Mouse (Mus musculus): ENCODE data around the gene Prelid3b.
A peak's percentile ranks its signal among the peaks of the same experiment; 100 is the strongest.

The Prelid3b gene

DNA sequence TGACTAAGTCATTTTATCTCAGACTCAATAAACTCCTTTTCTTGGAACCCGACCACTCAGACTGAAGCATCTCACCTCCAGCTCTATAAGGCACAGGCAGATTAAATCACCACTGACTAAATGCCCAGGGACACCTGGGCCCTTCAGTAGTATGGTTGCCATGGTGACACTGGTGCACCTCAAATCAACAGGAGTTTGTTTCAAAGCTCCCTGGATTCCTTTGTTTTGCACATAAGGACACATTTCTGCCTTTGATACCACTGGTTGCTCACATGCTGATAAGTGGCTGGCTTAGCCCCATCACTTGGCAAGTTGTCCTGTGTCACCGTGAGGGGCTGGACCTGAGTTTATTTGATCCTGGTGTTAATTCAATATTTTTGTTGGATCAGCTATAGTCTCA, 13.5 kb downstream of the Prelid3b start:
- DNase-seq = no peak

DNA sequence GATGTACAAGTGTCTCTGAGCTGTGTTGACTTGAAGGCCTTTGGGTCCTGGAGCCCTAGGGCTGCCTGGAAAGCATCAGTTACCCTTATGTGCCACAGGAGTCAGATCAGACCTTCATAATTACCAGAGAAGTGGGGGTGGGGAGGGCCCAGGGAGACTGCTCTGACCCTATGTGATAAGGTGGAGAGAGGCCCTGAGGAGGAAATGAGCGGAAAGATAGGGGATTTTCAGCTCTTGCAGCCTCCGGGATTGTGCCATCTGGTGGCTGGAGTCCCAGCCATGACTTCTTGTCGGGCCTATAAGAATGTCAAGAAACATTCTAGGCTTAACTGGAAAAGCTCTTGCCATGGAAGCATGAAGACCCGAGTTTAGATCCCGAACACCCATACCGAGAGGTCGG, 19.2 kb downstream of the Prelid3b start:
- DNase-seq = no peak

DNA sequence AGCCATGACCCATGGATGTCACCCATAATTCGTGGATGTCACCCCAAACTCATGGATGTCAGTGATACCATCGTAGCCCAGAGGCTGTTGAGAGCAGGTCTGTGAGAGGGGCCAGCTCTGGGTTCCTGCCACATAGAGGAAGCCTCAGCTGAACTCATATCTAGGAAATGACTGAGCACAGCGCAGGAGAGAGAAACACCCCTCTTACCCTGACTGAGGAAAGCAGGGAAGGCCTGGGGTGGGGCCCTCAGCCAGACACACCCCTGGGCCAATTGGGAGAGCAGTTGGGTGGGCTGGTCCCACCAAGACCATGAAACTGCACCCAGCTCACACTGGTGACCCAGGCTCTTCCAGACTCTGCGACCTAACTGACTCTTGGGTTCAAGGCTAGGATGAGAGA, 22.5 kb downstream of the Prelid3b start, which contains the start of gene Tubb1:
Gene Tubb1 (plus strand): TSS at position 343 of the 400 bp plus-strand sequence.
- DNase-seq = no peak

DNA sequence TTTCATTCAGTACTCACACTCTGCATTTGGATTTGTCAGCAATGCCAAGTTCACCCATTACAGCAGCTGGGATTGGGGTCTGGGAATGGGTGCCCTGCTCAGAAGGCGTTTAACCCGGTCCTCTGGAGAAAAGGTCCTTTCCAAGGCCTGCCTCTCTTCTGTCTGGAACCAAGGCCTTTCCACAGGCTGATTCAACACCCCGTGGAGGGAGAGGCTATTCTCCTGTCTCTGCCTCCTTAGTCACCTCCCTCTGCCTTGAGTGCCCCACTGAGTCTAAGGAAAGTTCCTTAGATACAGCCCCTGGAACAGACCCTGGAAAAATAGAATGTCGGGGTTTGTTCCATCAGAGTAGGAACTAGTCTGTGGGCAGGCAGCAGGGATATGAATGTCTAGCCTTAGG, 24.5 kb downstream of the Prelid3b start:
- DNase-seq = no peak

DNA sequence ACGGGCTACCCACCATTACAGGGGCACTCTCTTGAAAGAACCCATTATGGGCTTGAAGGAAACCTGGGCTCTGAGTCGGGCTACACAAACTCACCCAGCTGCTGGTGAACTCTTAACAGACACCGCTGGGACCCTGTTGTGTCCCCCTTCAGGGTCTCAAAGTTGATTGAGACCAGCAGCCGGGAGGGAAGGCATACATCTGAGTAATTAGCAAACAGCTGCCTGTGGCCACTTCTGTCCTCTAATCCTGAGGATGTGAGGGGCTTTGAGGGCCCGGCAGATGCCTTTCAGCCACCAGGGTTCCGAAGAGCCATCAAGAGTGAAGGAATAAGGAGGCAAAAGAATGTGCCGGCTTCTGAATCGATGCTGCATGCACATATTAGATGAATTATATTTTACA, 26.0 kb downstream of the Prelid3b start:
- DNase-seq = no peak

DNA sequence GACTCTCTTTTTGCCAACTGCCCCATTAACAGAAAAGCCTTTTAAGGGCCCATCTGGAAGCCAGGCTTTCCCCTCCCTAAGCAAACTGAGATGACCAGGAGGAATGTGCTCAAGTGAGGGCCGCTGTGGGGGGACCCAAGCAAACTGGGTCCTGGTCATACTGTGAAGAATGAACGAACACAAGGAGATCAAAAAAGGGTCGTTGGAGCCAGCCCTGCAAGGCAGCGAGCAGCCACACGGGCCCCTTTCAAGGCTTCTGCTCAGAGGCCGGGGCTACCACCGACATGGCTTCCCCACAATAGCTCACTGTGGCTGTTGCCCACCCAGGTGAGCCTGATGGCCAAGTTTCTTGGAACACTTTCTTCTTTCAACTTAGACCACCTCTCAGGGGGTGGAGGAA, 26.4 kb downstream of the Prelid3b start:
- DNase-seq = no peak

DNA sequence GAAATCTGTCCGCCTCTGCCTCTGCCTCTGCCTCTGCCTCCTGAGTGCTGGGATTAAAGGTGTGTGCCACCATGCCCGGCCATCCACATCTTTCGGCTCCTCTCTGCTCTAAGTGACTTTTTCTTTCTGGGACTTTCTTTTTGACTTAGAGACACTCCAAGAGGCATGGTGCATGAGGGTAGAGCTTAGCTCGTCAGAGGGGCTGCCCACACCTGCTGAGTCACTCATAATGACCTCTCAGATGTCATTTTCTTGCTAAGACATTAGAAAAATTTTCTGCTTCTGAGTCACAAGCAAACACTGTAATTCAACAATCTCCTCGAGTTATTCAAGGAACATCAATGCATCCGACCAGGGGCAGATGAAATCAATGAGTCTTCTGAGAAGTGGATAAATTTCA, 27.9 kb downstream of the Prelid3b start:
- DNase-seq = no peak

DNA sequence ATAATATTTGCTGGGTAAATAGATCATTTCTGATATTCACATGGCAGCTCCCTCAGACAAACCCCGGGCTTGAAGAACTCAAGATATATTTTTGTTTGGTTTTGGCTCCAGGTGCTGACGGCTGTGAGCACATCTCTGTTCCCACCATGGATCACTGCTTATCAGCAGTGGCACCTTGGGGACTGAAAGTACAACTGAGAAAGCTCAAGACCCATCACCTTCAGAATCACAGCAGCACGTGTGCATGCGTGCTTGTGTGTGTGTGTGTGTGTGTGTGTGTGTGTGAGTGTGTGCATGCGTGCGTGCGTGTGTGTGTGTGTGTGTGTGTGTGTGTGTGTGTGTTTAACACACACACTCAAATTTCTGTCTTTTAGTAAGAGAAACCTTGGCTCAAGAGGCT, 28.5 kb downstream of the Prelid3b start:
- no peak for DNase-seq

DNA sequence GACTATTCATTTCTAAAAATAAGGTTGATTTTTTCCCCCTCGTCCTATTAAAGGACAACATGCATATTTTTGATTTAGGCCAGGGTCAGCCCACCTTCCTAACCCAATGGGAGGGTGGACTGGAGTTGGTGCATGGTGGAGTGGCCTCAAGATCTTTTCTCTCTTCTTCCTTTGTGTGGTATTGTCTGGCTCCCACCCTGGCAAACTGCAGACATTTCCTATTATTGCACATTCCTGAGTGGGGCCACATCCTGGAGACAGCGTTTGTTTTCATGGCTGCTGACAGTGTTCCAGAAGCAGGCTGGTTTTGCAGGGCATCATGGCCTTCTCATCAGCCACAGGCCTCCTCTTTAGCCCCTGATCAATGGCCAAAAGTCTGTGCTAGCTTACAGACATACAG, 29.8 kb downstream of the Prelid3b start:
- no peak for DNase-seq

DNA sequence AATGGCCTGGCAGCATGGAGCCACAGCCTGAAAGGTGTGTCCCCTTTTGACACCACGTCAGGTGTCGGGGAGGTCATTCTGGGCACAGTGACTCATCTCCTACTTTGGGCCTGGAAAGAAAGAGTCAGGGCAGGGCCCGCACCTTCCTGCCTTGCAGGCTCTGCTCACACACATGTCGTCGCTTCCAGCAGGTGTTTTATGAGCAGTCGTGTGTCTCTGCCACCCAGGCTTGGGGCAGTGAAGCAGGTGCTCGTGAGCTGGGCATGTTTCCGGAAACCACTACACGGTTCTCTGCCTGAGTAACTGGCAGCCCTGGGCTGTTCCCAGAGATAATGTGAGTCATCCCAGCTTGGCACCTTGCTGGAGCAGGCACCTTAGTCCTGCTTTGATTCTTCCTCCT, 30.4 kb downstream of the Prelid3b start:
- DNase-seq = no peak

DNA sequence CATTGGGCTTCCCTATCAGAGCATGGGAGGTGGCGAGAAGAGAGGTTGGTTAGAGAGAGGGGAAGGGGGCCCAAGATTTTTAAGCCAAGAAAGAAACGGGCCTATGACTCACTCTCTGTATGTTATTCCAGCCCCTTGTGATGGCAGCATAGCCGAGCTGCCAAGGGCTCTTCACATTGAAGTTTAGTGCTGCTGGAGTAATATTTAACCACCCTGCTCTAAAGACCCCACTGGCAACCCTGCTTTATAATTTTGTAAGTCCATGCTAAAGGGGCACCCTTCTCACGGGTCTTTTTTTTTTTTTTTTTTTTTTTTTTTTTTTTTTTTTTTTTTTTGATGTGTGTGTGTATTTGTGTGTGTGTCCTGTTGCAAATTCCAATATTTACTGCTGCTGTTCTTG, 31.0 kb downstream of the Prelid3b start:
- no peak for DNase-seq

DNA sequence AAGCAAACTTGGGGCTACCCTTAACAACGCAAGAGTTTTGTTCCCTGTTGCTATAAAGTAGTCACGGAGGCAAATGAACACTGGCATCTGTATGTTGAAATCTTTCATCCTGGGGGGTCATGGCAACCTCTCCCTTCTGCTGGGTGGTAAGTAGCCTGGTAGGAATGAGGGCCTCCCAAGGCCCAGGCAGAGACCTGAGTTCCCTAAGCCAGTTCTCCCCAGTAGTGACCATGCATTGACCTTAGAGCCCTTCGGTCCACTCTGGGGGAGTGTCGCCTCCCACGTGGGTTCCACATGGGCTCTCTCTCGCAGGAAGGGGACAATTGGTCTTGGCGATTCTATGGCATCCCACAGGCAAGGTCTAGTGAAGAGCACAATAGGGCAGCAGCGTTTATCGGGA, 32.9 kb downstream of the Prelid3b start:
- no peak for DNase-seq

DNA sequence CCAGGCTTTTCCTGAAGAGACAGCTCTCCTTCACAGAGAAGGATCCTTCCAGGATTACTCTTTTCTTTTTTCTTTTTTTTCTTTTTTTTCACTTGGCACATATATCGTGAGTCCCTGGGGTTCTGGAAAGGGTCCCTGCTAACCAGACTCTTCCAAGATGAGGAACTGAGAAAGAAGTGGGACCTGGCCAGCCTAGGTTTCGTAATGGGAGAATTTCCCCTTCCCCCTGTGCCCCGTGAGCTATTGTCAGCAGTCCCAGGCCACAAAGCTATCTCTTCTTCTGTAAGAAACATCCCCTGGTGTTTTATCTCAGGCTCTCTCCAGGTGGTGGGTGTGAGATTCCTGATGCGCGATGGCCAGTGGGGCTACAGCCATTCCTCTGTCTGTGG, 33.4 kb downstream of the Prelid3b start:
- no peak for DNase-seq

DNA sequence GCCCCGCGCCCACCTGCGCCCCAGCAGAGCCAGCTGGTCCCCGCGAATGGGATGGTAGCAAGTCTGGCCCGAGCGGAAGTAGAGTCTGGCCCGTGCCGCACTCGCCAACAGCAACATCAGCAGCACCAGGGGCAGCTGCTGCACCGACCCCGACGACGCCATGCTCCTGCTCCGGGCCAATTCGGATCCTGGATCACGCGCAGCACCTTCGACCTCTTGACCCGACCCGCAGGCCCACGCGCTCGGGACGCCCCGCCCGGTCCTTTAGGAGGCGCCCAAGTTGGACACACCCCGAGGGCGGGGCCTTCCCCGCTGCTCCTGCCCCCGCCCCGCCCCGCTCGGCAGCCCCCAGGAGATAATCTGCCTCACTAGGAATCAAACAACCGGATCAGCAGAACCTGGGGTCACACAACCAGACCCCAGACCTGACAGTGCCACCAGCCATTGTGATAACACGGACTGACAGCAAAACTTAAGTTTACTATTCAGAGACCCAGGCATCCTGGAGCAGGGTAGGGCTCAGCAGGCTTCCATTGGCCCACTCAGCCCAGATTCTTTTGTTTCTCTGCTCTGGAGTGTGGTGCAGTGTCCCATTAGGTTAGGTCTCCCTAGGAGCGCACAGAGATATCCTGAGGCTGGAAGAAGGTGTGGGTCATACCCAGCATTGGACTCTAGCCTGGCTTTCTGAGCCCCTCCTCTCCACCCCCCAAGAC, 34.0 kb downstream of the Prelid3b start, which contains the start of gene Ctsz:
Gene Ctsz (minus strand): TSS at position 303 of the 713 bp plus-strand sequence.
- peak; percentile 55 for DNase-seq

DNA sequence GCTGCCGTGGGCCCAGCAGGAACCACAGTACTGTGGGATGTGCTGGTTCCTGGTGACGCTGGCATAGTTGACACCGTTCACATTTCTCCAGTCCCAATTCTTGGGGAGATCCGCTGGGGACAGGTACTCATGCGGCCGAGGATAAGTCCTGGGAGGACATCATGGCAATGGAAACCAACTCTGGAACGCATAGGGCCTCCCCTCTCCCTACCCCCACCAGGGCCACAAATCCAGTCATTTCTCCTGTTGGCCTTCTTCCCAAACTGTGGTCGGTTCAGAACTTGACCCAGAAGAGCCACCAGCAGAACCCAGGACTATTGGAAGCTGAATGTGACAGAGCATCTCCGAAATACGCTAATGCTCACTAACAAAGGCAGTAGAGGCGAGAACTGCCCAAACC, 34.7 kb downstream of the Prelid3b start:
- no peak for DNase-seq

DNA sequence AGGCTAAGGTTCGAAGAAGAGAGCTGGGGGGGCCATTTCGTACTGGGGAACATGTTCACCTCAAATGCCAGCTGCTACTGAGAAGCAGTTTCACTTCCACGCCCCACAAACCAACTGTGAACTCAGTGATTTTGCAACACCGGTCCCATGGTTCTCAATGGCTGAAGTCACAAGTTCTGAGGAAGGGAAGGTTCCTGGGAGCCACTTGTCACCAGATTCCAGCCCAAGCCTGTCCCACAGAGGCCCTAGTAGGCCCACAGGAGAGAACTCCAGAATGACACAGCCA, 35.2 kb downstream of the Prelid3b start:
- DNase-seq = no peak

DNA sequence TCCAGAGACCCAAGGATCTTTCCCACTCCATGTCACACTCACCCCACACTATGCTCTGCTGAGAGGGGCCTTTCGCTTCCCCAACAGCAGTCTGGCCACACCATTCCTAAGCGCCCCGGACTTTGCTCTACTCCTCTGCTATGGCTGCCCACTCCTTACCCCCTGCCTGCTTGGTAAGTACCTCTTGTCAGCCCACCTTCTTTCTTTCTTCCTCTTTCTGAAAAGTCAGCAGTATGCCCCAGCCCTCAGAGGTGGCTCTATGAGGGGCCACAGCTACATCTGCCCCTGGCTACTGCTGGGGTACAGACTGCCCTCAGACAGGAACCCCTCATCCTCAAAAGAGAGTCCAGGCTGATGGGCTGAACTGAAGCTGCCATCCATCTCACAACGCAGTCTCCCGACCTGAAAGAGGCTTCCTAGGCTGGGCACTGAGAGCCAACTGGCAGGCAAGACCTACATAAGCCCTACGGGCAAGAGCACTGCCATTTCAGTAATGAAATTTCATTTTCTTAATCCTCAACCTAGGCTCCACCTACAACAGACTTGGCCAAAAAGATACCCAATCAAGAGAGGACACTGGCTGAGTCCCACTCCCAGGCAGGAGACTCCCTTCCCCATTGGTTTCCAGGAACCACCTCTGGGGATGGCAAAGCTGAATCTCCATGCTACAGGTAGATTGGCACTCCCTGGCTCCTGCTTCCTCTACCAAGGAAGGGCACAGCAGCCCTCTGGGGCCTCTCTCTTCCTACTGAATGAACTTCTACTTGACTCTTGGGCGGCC, 35.8 kb downstream of the Prelid3b start:
- DNase-seq = no peak

DNA sequence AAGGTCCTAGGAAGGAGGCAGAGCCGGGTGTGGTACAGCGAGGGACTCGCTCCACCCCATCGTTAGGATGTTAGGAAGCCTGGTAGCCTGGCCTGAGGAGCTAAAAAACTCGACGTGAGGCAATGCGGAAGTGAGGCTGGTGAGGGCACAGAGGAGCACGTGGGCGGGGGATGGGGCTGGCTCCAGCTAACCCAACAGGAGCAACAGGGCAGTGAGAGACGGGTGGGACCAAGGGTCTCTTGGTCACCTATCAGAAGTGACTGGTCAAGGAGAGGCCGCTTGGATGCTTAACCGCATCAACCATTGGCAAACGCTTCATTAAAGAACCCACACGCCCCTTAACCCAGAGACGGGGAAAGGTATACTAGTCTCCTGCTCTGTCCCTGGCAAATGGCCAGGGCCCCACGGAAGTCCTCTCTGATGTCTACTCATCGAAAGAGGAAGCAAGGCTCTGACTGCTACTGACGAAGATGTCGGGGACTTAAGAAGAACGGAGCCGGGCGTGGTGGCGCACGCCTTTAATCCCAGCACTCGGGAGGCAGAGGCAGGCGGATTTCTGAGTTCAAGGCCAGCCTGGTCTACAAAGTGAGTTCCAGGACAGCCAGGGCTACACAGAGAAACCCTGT, 36.7 kb downstream of the Prelid3b start:
- DNase-seq = no peak

DNA sequence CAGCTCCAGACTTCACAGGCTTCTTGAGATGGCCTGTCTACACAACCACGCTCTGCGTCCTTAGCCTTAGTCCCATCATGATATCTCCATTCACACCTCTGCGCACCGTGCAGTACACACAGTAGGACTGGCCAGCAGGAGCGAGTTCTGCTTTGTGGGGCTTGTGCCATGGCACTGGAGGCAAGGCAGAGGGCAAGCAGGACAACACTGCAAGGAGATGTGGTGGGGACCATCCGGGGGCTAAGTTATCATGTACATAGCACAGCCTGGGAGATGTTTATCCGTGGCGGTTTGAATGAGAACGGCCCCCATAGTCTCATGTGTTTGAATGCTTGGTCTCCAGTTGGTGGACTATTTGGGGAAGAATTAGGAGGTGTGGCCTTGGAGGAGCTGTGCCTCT, 37.9 kb downstream of the Prelid3b start:
- no peak for DNase-seq

DNA sequence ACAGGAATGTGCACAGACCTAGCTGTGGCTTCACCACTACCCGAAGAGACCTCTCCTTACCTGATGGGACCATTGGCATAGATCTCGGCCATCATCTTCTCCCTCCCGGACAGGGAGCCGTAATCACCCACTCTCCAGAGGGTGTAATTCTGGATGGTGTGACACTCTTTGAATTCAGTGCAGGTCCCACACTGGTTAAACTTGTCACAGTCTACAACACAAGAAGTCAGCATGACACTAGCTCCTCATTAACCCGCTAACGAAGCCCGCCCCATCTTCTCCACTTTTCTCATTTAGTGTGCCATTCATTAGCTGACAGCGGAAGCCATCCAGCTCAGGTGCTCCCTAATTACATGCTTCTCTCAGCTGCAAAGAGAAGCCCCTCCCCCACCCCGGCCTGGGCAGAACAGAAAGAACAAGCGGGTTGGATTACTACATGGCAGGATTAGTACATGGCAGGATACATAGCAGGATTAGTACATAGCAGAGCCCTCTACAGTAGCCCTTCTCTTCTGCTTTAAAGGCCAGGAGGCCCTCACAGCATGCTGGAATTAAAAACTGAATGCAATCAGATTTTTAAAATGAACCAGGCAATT, 43.8 kb downstream of the Prelid3b start:
- DNase-seq = peak; percentile 29

DNA sequence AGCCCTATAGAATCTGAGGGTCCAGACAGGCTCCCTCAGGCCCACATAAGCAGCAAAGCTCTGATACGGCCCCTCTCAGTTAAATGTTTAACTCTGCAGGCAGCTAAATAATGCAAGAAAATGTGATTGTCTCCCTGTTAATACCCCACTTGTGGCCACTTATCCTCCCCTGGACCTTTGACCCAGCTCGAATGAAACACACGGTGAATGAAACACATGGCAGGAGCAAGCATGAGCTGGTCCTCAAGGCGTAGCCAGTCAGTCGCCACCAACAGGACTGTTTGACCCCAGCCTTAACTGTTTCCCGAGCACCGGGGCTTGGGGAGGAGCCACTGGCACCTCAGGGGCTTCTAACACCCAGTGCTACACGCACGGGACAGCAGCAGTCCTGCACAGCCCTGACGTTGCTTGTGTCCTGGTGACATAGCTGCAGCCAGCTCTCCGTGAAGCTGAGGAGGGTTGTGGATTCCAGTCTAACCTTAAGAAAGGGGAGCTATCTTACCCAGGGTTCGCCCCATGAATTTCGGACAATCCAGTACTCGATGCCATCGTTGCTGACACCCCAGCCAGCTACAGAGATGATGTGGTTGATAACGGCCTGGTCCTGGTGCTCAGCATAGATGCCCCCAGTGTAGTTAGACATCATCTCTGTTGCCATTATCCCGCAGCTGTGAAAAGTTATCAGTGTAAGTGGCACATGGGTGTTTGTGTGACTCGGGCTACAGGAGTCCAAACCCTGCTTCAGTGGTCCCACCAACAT, 44.6 kb downstream of the Prelid3b start:
- DNase-seq = no peak

DNA sequence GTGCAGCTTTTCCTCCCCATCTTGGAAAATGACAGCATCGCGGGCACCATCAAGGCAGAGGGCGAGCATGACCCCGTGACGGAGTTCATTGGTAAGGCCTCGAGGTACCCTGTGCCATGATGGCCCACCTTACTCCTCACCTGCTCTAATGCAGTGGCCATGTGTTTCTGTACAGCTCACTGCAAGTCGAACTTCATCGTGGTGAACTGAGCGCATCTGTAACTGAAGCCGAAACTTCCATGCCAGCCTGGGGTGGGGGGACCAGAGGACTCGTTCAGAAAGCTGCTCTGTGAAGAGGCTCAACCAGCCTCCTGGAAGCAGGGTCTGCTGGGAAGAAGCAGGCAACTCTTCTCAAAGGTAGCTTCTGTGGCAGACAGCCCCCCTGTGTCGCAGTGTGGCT, 46.0 kb downstream of the Prelid3b start:
- DNase-seq = no peak

All from right cerebral cortex, postnatal 4 days (tissue).